Mouse (Mus musculus) liver, embryonic 14.5 days (tissue): Measurements from ENCODE around the gene Adam23. TPM values are rescaled to one million over a fixed set of nuclear protein-coding genes. Genes with fewer than 3 reads are reported as not detected.
A peak's percentile ranks its signal among the peaks of the same experiment; 100 is the strongest.

ENCODE experiments used
- ATAC-seq: fragments of 200-750 bp; cut with Nextera tagmentation; 2 replicates; pipeline ENCODE4 v1.8.0; 2017; ENCODE audit warnings: moderate number of reproducible peaks, mild to moderate bottlenecking, moderate library complexity; ENCODE audit not compliant: insufficient read depth
- DNase-seq, 3 experiments: peaks; one replicate each; pipeline ENCODE4 v3.0.0-alpha.2; 2012 to 2013; ENCODE audit warnings: low read depth in 3 of 3, low spot score in 3 of 3
- H3K27ac ChIP-seq: fragments of 300-500 bp; sonication (generic); 2 replicates; pipeline ENCODE4 v1.5.1; 2014; ENCODE audit warnings: moderate library complexity, mild to moderate bottlenecking, control low read depth, inconsistent platforms
- H3K27me3 ChIP-seq: fragments of 300-500 bp; sonication (generic); 2 replicates; pipeline ENCODE4 v1.6.1; 2014; ENCODE audit warnings: mild to moderate bottlenecking, low read length, moderate library complexity; ENCODE audit not compliant: control insufficient read depth, insufficient read depth
- H3K36me3 ChIP-seq: fragments of 300-500 bp; sonication (generic); replicated peaks from 2 replicates; pipeline ENCODE4 v1.6.1; 2014; ENCODE audit warnings: low read depth; ENCODE audit not compliant: control insufficient read depth, insufficient read depth
- H3K4me1 ChIP-seq, 2 experiments: fragments of 200-500 bp in 1 of 2; fragments of 300-500 bp in 1 of 2; sonication (generic) in 1 of 2; replicated peaks; 2 replicates each; pipeline ENCODE4 v1.6.1; 2012 to 2014; ENCODE audit warnings: antibody characterized with exemption in 1 of 2, inconsistent platforms in 1 of 2, low read length in 1 of 2; ENCODE audit not compliant: control insufficient read depth in 2 of 2, insufficient read depth in 2 of 2
- H3K4me2 ChIP-seq: fragments of 300-500 bp; sonication (generic); 2 replicates; pipeline ENCODE4 v1.6.1; 2014; ENCODE audit warnings: low read depth, mild to moderate bottlenecking, control low read depth, moderate library complexity
- H3K4me3 ChIP-seq, 2 experiments: fragments of 200-500 bp in 1 of 2; fragments of 300-500 bp in 1 of 2; sonication (generic) in 1 of 2; 2 replicates each; pipeline ENCODE4 v1.5.1; 2012 to 2014; ENCODE audit warnings: low read depth in 2 of 2, low read length in 2 of 2, mild to moderate bottlenecking in 2 of 2, control low read depth in 1 of 2, inconsistent platforms in 1 of 2, moderate library complexity in 1 of 2; ENCODE audit not compliant: insufficient read depth in 1 of 2
- H3K9ac ChIP-seq: fragments of 300-500 bp; sonication (generic); replicated peaks from 2 replicates; pipeline ENCODE4 v1.6.1; 2014; ENCODE audit warnings: mild to moderate bottlenecking, control low read depth, moderate library complexity
- H3K9me3 ChIP-seq: fragments of 300-500 bp; sonication (generic); 2 replicates; pipeline ENCODE4 v1.6.1; 2016; ENCODE audit warnings: low read length, mixed read lengths; ENCODE audit not compliant: control insufficient read depth
- CTCF ChIP-seq: IDR thresholded peaks from 2 replicates; pipeline ENCODE4 v1.5.1; 2016; ENCODE audit warnings: antibody characterized with exemption, low read depth, control low read depth
- EP300 ChIP-seq: IDR thresholded peaks from 2 replicates; pipeline ENCODE4 v1.6.1; 2016; ENCODE audit warnings: antibody characterized with exemption, low read depth
- WGBS: fragments of 180-500 bp; shearing (Covaris S2); extraction: QIAGEN DNeasy Blood & Tissue Kit; methylation state at CpG from one replicate; pipeline ENCODE4 v1.1.7; 2014; ENCODE audit not compliant: insufficient replicate concordance; 5-methylcytosine and 5-hydroxymethylcytosine counted together
- polyA plus RNA-seq, 2 experiments: library from polyadenylated mRNA; depleted of rRNA in 1 of 2; stranded (reverse) in 1 of 2; unstranded in 1 of 2; fragments of >200 nt; fragmentation: Nextera tagmentation in 1 of 2; extraction: Ambion mirVana in 1 of 2; gene quantifications; 2 replicates each; pipeline versions ENCODE4 v1.2.1 to v1.2.3; 2012 to 2014

The Adam23 gene
- polyA plus RNA-seq (2012; rRNA removed) (0.18 and 0.36 TPM in 2 replicates), polyA plus RNA-seq (2014; fragmentation: Nextera tagmentation; extraction: Ambion mirVana) (0.24 TPM in 2 replicates)

- H3K27ac ChIP-seq, result no peak within 1 kb of the TSS
- no peak within 1 kb of the TSS for H3K9ac ChIP-seq
- H3K4me1 ChIP-seq, result no peaks in the 10 kb centered on the region
- peak within 1 kb of the TSS in 1 of 2 experiments; percentile 45; a peak in 2 of 4 replicates for H3K4me3 ChIP-seq
- DNase-seq (no peak), ATAC-seq (no peak)
- TF ChIP-seq EP300, result no peak
- TF ChIP-seq CTCF, result no peak
- WGBS, result 2% methylated on average over 39 of the region's 41 CpGs
- H3K4me2 ChIP-seq, result peak within 1 kb of the TSS; percentile 36
- no peaks in the 10 kb centered on the region for H3K9me3 ChIP-seq
- H3K36me3 ChIP-seq, result no peaks in the 10 kb centered on the region
- peaks cover 23% of the 10 kb centered on the region for H3K27me3 ChIP-seq
Measured at GRCm38 (mm10) chr1:63445656-63446046, at the start of gene Adam23. TSS of gene Adam23 (plus strand) at chr1:63445891.

GRCm38 (mm10) chr1:63401130-63401529 lies 44.6 kb upstream of the Adam23 start:
- Histone ChIP-seq H3K9me3 (no peaks in the 10 kb centered on the region), H3K36me3 (no peaks in the 10 kb centered on the region), H3K4me2 (no peak overlapping the region), H3K27ac (no peak overlapping the region), H3K9ac (no peak overlapping the region), H3K4me3 (no peak overlapping the region), H3K27me3 (no peaks in the 10 kb centered on the region), H3K4me1 (no peaks in the 10 kb centered on the region)
- 53% methylated on average over 5 of the region's 5 CpGs for WGBS
- no peak for TF ChIP-seq CTCF
- TF ChIP-seq EP300, result no peak
- ATAC-seq, result no peak
- no peak for DNase-seq

GRCm38 (mm10) chr1:63403601-63404000 lies 42.1 kb upstream of the Adam23 start:
- TF ChIP-seq EP300, result no peak
- TF ChIP-seq CTCF, result peak; percentile 42; the same call in 1 of the 2 replicates
- no peaks in the 10 kb centered on the region for H3K9me3 ChIP-seq
- H3K27ac ChIP-seq, result no peak overlapping the region
- DNase-seq (no peak), ATAC-seq (no peak)
- H3K27me3 ChIP-seq, result no peaks in the 10 kb centered on the region
- no peak overlapping the region for H3K4me3 ChIP-seq
- no peak overlapping the region for H3K9ac ChIP-seq
- no peaks in the 10 kb centered on the region for H3K36me3 ChIP-seq
- 34% methylated on average over 4 of the region's 4 CpGs for WGBS
- no peaks in the 10 kb centered on the region for H3K4me1 ChIP-seq
- H3K4me2 ChIP-seq, result no peak overlapping the region

GRCm38 (mm10) chr1:63408344-63408743 lies 37.3 kb upstream of the Adam23 start:
- WGBS, result 20% methylated on average over 6 of the region's 6 CpGs
- Histone ChIP-seq H3K27ac (no peak overlapping the region), H3K4me3 (no peak overlapping the region), H3K9me3 (no peaks in the 10 kb centered on the region), H3K9ac (no peak overlapping the region), H3K27me3 (no peaks in the 10 kb centered on the region), H3K4me2 (no peak overlapping the region), H3K4me1 (no peaks in the 10 kb centered on the region), H3K36me3 (no peaks in the 10 kb centered on the region)
- TF ChIP-seq CTCF (no peak), EP300 (no peak)
- no peak for ATAC-seq
- no peak for DNase-seq

DNA sequence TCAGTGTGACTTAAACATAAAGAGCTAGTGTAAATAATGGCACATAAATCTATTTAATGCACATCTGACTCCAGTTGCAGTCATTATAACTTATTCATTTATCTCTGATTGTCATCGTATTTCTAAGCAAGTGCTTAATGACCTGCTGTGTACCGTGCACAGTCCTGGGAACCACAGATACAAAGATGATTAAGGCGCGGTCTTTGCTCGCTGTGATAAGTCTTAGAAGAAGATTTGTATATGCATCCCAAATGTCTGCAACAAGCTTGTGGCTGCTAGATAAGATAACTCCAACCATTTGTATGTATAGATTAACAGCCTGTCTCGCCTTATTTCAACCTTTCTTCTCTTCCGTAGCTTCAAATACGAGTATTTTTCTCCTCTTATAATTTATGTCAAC lies 27.2 kb upstream of the Adam23 start:
- no peaks in the 10 kb centered on the region for H3K27me3 ChIP-seq
- no peak for DNase-seq

More for the DNA sequence above, 27.2 kb upstream of the Adam23 start:
- Histone ChIP-seq H3K4me3 (no peak overlapping the region), H3K4me2 (no peak overlapping the region), H3K4me1 (no peaks in the 10 kb centered on the region), H3K9me3 (no peaks in the 10 kb centered on the region), H3K36me3 (no peaks in the 10 kb centered on the region), H3K9ac (no peak overlapping the region), H3K27ac (no peak overlapping the region)
- 0 out of 2 replicates have a peak, but pooled peaks have one; percentile 35 for ATAC-seq
- 26% methylated on average over 8 of the region's 8 CpGs for WGBS
- TF ChIP-seq CTCF (no peak), EP300 (peak; percentile 32; the same call in 1 of the 2 replicates)
